Mouse (Mus musculus): ENCODE results near the gene Slc6a16.

Slc6a16 gene

GRCm38 (mm10) chr7:45240633-45241388 is at the start of gene Slc6a16:
Gene Slc6a16, plus strand, starts transcription at chr7:45241085.
- peak; percentile 54 for DNase-seq

DNA sequence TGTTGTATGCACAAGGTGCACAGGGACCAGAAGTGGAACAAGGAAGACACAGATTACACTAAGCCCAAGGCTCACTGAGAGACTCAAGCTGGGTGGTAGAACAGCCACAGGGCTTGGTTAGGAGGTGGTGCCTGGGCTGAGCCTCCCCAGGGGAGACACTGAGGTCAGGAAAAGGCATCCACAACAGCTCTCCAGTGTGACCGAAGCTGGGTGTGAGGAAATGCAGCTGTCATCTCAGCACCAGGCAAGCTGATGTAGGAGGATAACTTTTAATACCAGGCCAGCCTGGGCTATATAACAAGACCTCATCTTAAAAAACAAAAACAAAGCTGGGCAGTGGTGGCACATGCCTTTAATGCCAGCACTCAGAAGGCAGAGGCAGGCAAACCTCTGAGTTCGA is 49.7 kb upstream of the Slc6a16 start:
- DNase-seq: no peak

- DNase-seq: no peak
These were observed 49.0 kb upstream of the Slc6a16 start for GRCm38 (mm10) chr7:45191803-45192363.

- no peak for DNase-seq
These were observed 48.1 kb upstream of the Slc6a16 start for GRCm38 (mm10) chr7:45192585-45193310.

GRCm38 (mm10) chr7:45193406-45193805 is 47.5 kb upstream of the Slc6a16 start:
- DNase-seq: no peak

DNA sequence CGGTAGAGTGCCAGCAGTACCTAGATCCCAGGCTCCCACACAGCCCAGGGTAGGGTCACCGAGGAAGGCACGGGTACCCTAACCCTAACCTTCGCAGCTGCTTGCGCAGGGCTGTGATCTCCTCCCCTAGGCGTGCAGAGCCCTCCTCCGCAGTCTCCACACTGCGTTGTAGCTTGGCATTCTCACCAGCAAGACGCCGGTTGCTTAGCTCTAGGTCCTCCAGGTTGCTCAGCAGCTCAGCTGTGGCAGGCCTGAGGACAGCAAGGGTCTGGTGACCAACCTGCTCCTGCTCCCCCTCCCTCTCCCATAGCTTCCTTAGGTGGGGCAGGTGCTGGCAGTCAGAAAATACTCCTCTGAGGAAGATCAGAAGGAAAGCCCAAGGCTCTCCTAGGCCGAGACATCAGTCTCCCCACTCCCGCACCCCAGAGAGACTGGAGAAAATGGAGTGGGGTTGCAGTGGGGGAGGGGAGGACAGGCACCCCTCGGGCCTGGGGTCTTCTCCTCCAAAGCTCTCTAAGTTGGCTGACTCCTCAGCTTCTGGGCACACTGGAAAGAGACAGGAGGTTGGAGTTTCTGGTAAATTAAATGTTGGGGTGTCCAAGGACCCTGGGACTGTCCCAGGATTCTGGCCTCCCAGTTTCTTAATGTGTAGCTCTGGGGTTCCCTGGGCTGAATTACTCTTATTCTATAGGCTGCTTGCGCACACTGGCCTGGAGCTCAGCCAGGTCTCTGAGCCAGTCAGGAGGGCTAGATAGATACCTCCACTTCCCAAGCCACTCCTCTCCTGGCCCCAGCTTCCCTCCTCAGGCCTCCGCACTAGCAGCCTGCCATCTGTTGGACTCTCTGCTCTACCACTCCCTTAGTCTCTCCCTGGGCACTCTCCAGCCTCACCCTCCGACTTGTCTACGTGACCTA is 46.8 kb upstream of the Slc6a16 start:
- no peak for DNase-seq

DNA sequence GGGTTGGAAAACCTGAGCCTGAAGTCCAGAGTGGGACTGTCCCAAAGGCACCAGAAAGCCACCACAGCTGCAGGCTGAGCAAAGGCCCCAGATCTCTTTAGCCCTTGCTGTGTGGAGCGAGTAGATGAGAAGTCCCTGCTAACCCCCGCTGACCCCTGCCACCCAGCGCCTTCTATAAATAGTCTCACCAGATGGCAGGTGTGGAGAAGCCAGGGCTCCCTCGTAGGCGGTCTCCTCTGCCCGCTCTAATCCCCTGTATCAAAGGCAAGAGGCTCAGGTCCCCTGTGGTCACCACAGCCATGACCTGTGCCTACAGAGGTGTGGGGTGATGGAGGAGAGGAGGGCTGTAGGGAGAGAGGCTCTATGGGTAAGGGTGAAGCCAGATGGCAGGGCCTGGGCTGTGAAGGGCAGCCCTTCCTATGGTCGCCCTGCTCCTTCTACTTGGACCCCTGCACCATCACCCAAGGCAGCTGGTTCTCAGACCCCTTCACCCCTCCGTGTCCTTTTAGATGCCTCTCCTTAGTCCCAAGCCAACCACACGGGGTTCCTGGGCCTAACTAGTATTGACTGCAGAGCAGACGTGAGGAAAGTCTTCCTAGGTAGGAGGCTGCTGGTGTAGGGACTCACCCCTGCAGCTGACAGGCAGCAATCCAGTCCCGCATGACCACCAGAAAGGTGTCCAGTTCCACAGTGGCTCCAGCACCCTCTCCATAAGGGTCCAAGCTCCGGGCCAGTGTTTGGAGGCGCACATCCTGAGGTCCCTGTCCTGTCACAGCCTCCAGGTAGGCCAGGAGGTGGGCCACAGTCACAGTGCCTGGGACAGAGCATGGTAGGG is 45.3 kb upstream of the Slc6a16 start:
- no peak for DNase-seq

GRCm38 (mm10) chr7:45196176-45196535 is 44.7 kb upstream of the Slc6a16 start:
- DNase-seq: no peak

DNA sequence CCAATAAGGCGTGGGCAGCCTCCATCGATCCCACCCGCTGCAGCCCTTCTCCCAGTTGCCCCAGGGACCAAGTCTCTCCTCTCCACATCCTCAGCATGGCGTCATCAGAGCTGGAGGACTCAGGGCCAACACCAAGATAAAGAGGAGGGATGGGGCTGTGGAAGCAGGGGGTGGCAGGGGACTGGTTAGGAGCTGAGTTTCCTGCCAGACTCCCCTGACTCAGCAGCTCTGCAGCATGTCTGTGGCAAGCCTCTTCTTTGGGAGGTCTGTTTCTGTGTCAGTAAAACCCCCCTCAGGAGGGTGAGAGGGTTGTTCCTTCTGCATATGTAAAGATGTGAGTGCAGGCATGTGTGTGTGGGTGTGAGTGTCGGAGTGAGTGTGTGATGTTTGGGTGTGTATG is 43.9 kb upstream of the Slc6a16 start:
- no peak for DNase-seq

DNA sequence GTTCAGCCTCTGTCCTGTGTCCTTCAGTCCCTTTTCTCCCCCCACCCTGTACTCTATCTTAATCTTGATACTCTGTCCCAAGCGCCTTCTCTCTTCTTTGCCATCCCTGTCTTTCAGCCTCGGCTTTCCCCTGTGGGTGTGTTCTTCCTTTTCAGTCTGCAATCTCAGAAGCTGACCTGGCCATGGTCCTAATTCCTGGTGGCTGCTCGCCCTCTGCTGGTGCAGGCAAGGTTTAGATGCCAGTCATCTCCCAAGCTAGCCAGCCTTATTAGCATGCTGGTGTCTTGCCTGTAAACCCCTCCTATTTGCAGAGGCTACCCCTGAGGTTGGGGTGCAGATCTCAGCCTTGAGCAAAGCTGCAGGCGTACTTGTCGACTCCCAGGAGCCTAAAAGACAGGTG is 42.5 kb upstream of the Slc6a16 start:
- peak; percentile 66 for DNase-seq

- no peak for DNase-seq
These were observed 41.9 kb upstream of the Slc6a16 start for GRCm38 (mm10) chr7:45198961-45199360.

- DNase-seq: no peak
These were observed 38.2 kb upstream of the Slc6a16 start for GRCm38 (mm10) chr7:45202654-45203053.

DNA sequence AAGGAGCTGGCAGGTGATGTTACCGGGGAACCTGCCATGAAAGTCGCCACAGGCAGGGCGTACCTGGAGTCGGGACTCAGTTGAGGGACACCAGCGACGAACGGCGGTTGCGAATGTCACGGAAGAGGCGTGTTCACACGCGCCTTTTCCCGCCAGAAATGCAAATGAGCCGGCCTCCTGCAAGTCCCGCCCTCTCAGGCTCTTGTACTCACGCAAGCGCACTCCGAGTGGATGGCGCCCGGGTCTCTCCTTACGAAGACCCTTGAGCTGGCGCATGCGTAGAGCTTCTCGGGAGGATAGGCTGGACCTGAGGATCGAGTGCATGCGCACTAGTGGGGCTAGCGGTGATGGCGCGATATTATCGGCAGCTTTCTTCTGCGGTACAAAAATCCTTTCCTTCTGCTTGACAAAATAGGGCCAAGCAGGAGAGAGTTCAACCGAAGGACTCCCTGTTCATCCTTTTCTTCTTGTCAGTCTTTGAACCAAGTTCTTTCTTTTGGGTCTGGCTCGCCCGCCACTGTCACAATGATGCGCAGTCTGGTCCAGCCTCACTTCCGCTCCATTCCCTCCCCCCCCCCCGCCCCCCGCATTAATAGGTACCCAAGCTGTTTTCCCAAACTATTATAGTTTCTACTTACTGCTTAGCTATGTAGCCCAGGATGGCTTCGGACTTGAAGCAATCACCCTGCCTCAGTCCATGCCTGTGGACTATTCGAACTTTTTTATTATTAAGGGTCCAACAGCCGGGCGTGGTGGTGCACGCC is 36.3 kb upstream of the Slc6a16 start, which contains the start of gene Ccdc155:
Ccdc155 (minus strand) TSS at position 513 of the 764 bp plus-strand sequence.
- DNase-seq: peak; percentile 88

- no peak for DNase-seq
These were observed 32.6 kb upstream of the Slc6a16 start for GRCm38 (mm10) chr7:45208260-45208659.

- DNase-seq: no peak
These were observed 29.8 kb upstream of the Slc6a16 start for GRCm38 (mm10) chr7:45211070-45211469.

DNA sequence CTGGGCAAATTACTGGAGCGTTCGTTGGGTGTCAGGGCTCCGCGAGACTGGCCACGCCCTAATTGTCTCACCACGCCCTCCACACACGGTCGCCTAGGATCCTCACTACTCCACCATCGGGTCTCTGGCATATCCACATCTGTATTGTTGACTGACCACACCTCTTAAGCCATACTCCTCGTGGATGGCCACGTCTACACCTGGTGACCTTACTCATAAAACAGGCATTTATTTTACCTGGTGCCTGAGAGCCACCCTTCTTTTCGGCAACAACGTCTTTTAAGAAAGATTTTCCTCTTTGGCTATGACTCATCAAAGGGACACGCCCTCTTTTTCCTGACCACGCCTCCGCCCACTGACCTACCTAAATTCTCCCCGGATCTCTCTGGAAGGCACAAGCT is 29.0 kb upstream of the Slc6a16 start, which contains the start of gene Dkkl1:
Dkkl1 (minus strand) TSS at position 297 of the 401 bp plus-strand sequence.
- no peak for DNase-seq

- no peak for DNase-seq
These were observed 28.5 kb upstream of the Slc6a16 start for GRCm38 (mm10) chr7:45212356-45212755.

- no peak for DNase-seq
These were observed 27.2 kb upstream of the Slc6a16 start for GRCm38 (mm10) chr7:45213708-45214107.

DNA sequence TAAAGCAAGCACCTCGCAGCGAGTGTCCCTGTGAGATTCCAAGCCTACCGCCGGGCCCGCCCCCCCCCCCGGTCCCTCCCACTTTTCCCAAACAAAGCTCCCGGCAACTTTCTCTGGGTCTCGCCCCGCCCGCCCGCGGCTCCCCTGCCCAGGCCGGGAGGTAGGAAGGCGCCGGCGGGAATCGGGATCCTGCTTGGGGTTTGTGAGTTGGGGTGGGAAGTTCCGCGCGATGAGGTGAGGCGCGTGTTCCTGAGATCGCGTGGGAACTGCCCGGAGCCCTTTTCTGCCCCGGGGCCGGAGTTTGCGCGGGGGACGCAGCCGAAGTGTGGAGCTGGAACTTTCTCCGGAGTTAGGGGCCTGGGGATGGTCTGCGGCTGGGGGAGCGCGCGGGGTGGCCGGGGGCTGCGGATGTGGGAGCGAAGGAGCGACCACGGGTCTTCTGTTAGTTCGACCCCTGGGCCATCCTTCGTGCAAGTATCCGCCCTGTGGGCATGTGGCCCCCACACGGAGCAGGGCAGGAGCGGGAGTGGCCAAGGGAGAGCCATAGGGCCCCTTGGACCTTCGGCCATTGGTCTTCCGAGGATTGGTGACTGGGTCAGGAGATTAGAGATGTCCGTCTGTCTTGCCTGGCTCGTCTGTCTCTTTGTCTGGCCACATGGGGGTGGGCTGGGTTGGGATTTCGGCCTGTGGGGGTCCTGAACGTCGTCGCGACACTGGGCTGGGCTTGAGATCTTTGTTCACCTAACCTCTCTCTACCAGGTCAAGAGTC is 25.0 kb upstream of the Slc6a16 start, which contains the start of gene Tead2:
Tead2 (plus strand) TSS at position 81 of the 769 bp plus-strand sequence.
- DNase-seq: no peak

Data from kidney, adult 11 months (tissue).